Mouse (Mus musculus): Measurements from ENCODE around the gene Capn7.

GRCm38 (mm10) chr14:31367951-31368350 lies 31.5 kb downstream of the Capn7 start:
- TF ChIP-seq CTCF (IDR thresholded peaks at IDR 0.05; ENCODE audit: low read depth, low read length) (no peak), POLR2A (IDR thresholded peaks at IDR 0.05; ENCODE audit: borderline replicate concordance, low read depth, low read length) (no peak)

Measured in bone marrow macrophage, adult 2 months (primary cell).